In genomic region chr16:55940781-55941180, GRCm38 (mm10) we compare ENCODE assay signal across 22 mouse cellular contexts. TPM values are rescaled to one million over a fixed set of nuclear protein-coding genes. Genes with fewer than 3 reads are reported as not detected.
DNase-seq lines count a peak whose midpoint lies in the region; ATAC-seq and TF ChIP-seq lines count a peak whose summit lies in the region.
"Had no signal": no experiment of that assay in that cellular context is flagged by ENCODE, and none has a peak within 500 bp of the region (broad histone marks: within the 10 kb centered on the region; RNA-seq: fewer than 3 reads in every experiment).

No protein-coding gene starts in this region.

- no peak overlapping the region for H3K4me2 ChIP-seq in heart, embryonic 12.5 days
- no peak overlapping the region for H3K4me2 ChIP-seq in midbrain, embryonic 11.5 days
- H3K4me2 ChIP-seq in midbrain, embryonic 13.5 days (replicated peaks) = no peak overlapping the region
- no peak overlapping the region for H3K4me2 ChIP-seq in CH12.LX (ENCODE audit: insufficient read depth, low read depth, poor library complexity, severe bottlenecking)
- H3K4me2 ChIP-seq: embryonic facial prominence, embryonic 13.5 days; forebrain, embryonic 12.5 days; heart, embryonic 13.5 days had no signal

- in situ Hi-C loops in CH12.LX (cut with MboI; ENCODE audit: low pct_ligation_motif_present, low pct_unique_long_range_greater_than_20kb, low sequenced_read_pairs) = loop anchor here (25.0 kb wide), 1 partner anchor 772 kb away; the partner anchor contains the start of gene Tfg

- dilution Hi-C loops in CH12.LX (cut with MboI; ENCODE audit: extremely low pct_ligation_motif_present, extremely low pct_unique_long_range_greater_than_20kb, low sequenced_read_pairs) = no loop called here

- no peaks in the 10 kb centered on the region for H3K27me3 ChIP-seq in heart, embryonic 12.5 days (replicated peaks)
- H3K27me3 ChIP-seq in midbrain, embryonic 11.5 days (ENCODE audit: control insufficient read depth, insufficient read depth, low read length) = no peaks in the 10 kb centered on the region
- H3K27me3 ChIP-seq in midbrain, embryonic 13.5 days = no peaks in the 10 kb centered on the region
- no peaks in the 10 kb centered on the region for H3K27me3 ChIP-seq in CH12.LX (replicated peaks)
- H3K27me3 ChIP-seq: embryonic facial prominence, embryonic 13.5 days; forebrain, embryonic 12.5 days; heart, embryonic 13.5 days had no signal

- no peak overlapping the region for H3K9ac ChIP-seq in heart, embryonic 12.5 days
- H3K9ac ChIP-seq in midbrain, embryonic 11.5 days (ENCODE audit: low read length) = no peak overlapping the region
- no peak overlapping the region for H3K9ac ChIP-seq in midbrain, embryonic 13.5 days (replicated peaks)
- H3K9ac ChIP-seq in CH12.LX (ENCODE audit: insufficient read depth, low read depth) = no peak overlapping the region
- H3K9ac ChIP-seq: embryonic facial prominence, embryonic 13.5 days; forebrain, embryonic 12.5 days; heart, embryonic 13.5 days had no signal

- no peak overlapping the region for H3K4me3 ChIP-seq in heart, embryonic 12.5 days
- no peak overlapping the region for H3K4me3 ChIP-seq in midbrain, embryonic 11.5 days (ENCODE audit: low read depth, low read length)
- H3K4me3 ChIP-seq in midbrain, embryonic 13.5 days (replicated peaks) = no peak overlapping the region
- no peak overlapping the region for H3K4me3 ChIP-seq in CH12.LX (replicated peaks in 1 of 3; ENCODE audit: low read depth in 2 of 3, low read length in 2 of 3, poor library complexity in 1 of 3)
- H3K4me3 ChIP-seq: embryonic facial prominence, embryonic 13.5 days; forebrain, embryonic 12.5 days; heart, embryonic 13.5 days had no signal

- no peaks in the 10 kb centered on the region for H3K4me1 ChIP-seq in heart, embryonic 12.5 days (replicated peaks)
- H3K4me1 ChIP-seq in midbrain, embryonic 11.5 days (ENCODE audit: control insufficient read depth, insufficient read depth, low read length) = no peaks in the 10 kb centered on the region
- H3K4me1 ChIP-seq in midbrain, embryonic 13.5 days (replicated peaks) = no peaks in the 10 kb centered on the region
- H3K4me1 ChIP-seq in CH12.LX (ENCODE audit: control insufficient read depth in 1 of 2, insufficient read depth in 2 of 2) = peaks cover 0 to 4% of the 10 kb centered on the region in 2 experiments; a peak in 2 of 4 replicates
- H3K4me1 ChIP-seq: embryonic facial prominence, embryonic 13.5 days; forebrain, embryonic 12.5 days; heart, embryonic 13.5 days had no signal

- peak; percentile 10 for TF ChIP-seq RAD21 in CH12.LX (IDR thresholded peaks at IDR 0.05; ENCODE audit: low read depth, low read length)

- H3K79me2 ChIP-seq in CH12.LX (replicated peaks; ENCODE audit: control insufficient read depth, extremely low read depth, insufficient read depth, poor library complexity, severe bottlenecking) = no peaks in the 10 kb centered on the region

- ATAC-seq in heart, embryonic 12.5 days (ENCODE audit: insufficient number of reproducible peaks, low FRiP score) = no peak
- no peak for ATAC-seq in midbrain, embryonic 11.5 days (ENCODE audit: low FRiP score)
- no peak for ATAC-seq in midbrain, embryonic 13.5 days
- ATAC-seq in inflammation-experienced regulatory T-cells, adult 6 months = no peak
- ATAC-seq: activated CD4-positive, CD25-positive, alpha-beta regulatory T cell, adult 4 months; CD4-positive, CD25-positive, alpha-beta regulatory T cell, adult 4 months; forebrain, embryonic 16.5 days; hindbrain, embryonic 16.5 days had no signal

- TF ChIP-seq POLR2A in CH12.LX (IDR thresholded peaks at IDR 0.05; ENCODE audit: low read depth, low read length) = no peak

- WGBS in heart, embryonic 12.5 days = 84% methylated on average over 4 of the region's 4 CpGs
- WGBS in midbrain, embryonic 11.5 days = 90% methylated on average over 4 of the region's 4 CpGs
- 96% methylated on average over 4 of the region's 4 CpGs for WGBS in midbrain, embryonic 13.5 days

- no peak for TF ChIP-seq EP300 in CH12.LX (IDR thresholded peaks at IDR 0.05; ENCODE audit: low read length)

- H3K36me3 ChIP-seq in heart, embryonic 12.5 days = no peaks in the 10 kb centered on the region
- H3K36me3 ChIP-seq in midbrain, embryonic 11.5 days (ENCODE audit: control insufficient read depth, insufficient read depth, low read length) = no peaks in the 10 kb centered on the region
- H3K36me3 ChIP-seq in midbrain, embryonic 13.5 days = no peaks in the 10 kb centered on the region
- no peaks in the 10 kb centered on the region for H3K36me3 ChIP-seq in CH12.LX (replicated peaks in 1 of 2; ENCODE audit: control insufficient read depth in 1 of 2, insufficient read depth in 1 of 2, low read length in 1 of 2)
- H3K36me3 ChIP-seq: embryonic facial prominence, embryonic 13.5 days; forebrain, embryonic 12.5 days; heart, embryonic 13.5 days had no signal

- H3K27ac ChIP-seq in heart, embryonic 12.5 days (ENCODE audit: poor library complexity, severe bottlenecking) = no peak overlapping the region
- no peak overlapping the region for H3K27ac ChIP-seq in midbrain, embryonic 11.5 days (ENCODE audit: low read depth, low read length)
- no peak overlapping the region for H3K27ac ChIP-seq in midbrain, embryonic 13.5 days
- H3K27ac ChIP-seq in CH12.LX (ENCODE audit: insufficient read depth, low read depth) = no peak overlapping the region
- H3K27ac ChIP-seq: embryonic facial prominence, embryonic 13.5 days; forebrain, embryonic 12.5 days; heart, embryonic 13.5 days had no signal

- H3K9me3 ChIP-seq in heart, embryonic 12.5 days (replicated peaks) = no peaks in the 10 kb centered on the region
- no peaks in the 10 kb centered on the region for H3K9me3 ChIP-seq in midbrain, embryonic 11.5 days (ENCODE audit: control insufficient read depth, low read length)
- no peaks in the 10 kb centered on the region for H3K9me3 ChIP-seq in midbrain, embryonic 13.5 days
- H3K9me3 ChIP-seq in CH12.LX (replicated peaks; ENCODE audit: low read length) = peaks cover 3% of the 10 kb centered on the region
- H3K9me3 ChIP-seq: embryonic facial prominence, embryonic 13.5 days; forebrain, embryonic 12.5 days had no signal

- DNase-seq in heart, adult 11 months = peak; percentile 44
- peak; percentile 66 for DNase-seq in midbrain, embryonic 11.5 days (ENCODE audit: low spot score, missing footprints)
- DNase-seq in CH12.LX (ENCODE audit: extremely low read depth) = no peak
- DNase-seq in R1 (ENCODE audit: low read depth, low spot score) = peak; percentile 62
- DNase-seq in left cerebral cortex, adult 9 months (ENCODE audit: low spot score in 2 of 2) = no peak
- DNase-seq: adrenal gland, postnatal 14 days; B cell, adult 2 months; cerebellum, adult 18-20 months; cerebellum, adult 9-11 months; cerebellum, postnatal 36 days; gastrocnemius, postnatal 10 days; heart, postnatal 36 days had no signal

- TF ChIP-seq CTCF in CH12.LX (conservative IDR thresholded peaks at IDR 0.05 in 1 of 2, IDR thresholded peaks at IDR 0.05 in 1 of 2; ENCODE audit: low read depth in 2 of 2, low read length in 2 of 2) = peak in 1 of 2 experiments; percentile 38; a peak in 1 of 4 replicates

TF ChIP-seq in CH12.LX, 34 proteins besides CTCF, POLR2A, EP300 and RAD21 (continues in another document):
- TF ChIP-seq ELF1 (IDR thresholded peaks at IDR 0.05; ENCODE audit: low read depth, low read length) = no peak
- no peak for TF ChIP-seq MYC (IDR thresholded peaks at IDR 0.05; ENCODE audit: low read depth, low read length)
- TF ChIP-seq JUND (conservative IDR thresholded peaks at IDR 0.05; ENCODE audit: low read depth, low read length) = no peak
- TF ChIP-seq USF1 (IDR thresholded peaks at IDR 0.05; ENCODE audit: low read depth, low read length) = no peak
- no peak for TF ChIP-seq CHD2 (IDR thresholded peaks at IDR 0.05; ENCODE audit: low read length)
- TF ChIP-seq RCOR1 (conservative IDR thresholded peaks at IDR 0.05; ENCODE audit: low read depth, low read length) = no peak

RNA-seq across cellular contexts. Expression of gene Cep97, which starts 6.1 kb away (rescaled TPM):
- 9.8 and 9.9 TPM in 2 replicates for polyA plus RNA-seq in heart, embryonic 12.5 days (2016; fragmentation: Nextera tagmentation; extraction: Ambion mirVana)
- polyA plus RNA-seq in midbrain, embryonic 11.5 days (2014; fragmentation: Nextera tagmentation; extraction: Ambion mirVana) = 18.3 and 19.7 TPM in 2 replicates
- 17.2 and 17.8 TPM in 2 replicates for polyA plus RNA-seq in midbrain, embryonic 13.5 days (2015; fragmentation: Nextera tagmentation; extraction: Ambion mirVana)
- total RNA-seq in CH12.LX (2012; rRNA removed) (24.9 and 26.9 TPM in 2 replicates), CH12.LX (2014; rRNA removed) (27.5 and 28.2 TPM in 2 replicates)
- 16.9 and 19.2 TPM in 2 replicates for polyA plus RNA-seq in CH12.LX (2012; ENCODE audit: insufficient read length, low read depth)
- 10 to 100 TPM; 21.2 to 26.1 (median 25.2) TPM for polyA plus RNA-seq in inflammation-experienced regulatory T-cells, adult 6 months (2017; shearing (Covaris generic))

RNA-seq across cellular contexts. Expression of gene Rpl24, which starts 25.3 kb away (rescaled TPM):
- polyA plus RNA-seq in heart, embryonic 12.5 days (2016; fragmentation: Nextera tagmentation; extraction: Ambion mirVana) = 613 and 621 TPM in 2 replicates
- polyA plus RNA-seq in midbrain, embryonic 11.5 days (2014; fragmentation: Nextera tagmentation; extraction: Ambion mirVana) = 842 and 869 TPM in 2 replicates
- 616 and 636 TPM in 2 replicates for polyA plus RNA-seq in midbrain, embryonic 13.5 days (2015; fragmentation: Nextera tagmentation; extraction: Ambion mirVana)
- total RNA-seq in CH12.LX (2012; rRNA removed) (2,337 and 2,579 TPM in 2 replicates), CH12.LX (2014; rRNA removed) (2,739 and 3,070 TPM in 2 replicates)
- 96.4 and 348 TPM in 2 replicates for polyA plus RNA-seq in CH12.LX (2012; ENCODE audit: insufficient read length, low read depth)
- polyA plus RNA-seq in inflammation-experienced regulatory T-cells, adult 6 months (2017; shearing (Covaris generic)) = 1,000 to 10,000 TPM; 1,415 to 2,046 (median 1,545) TPM

RNA-seq across cellular contexts. Expression of gene Zbtb11, which starts 32.9 kb away (rescaled TPM):
- 14.2 and 17.3 TPM in 2 replicates for polyA plus RNA-seq in heart, embryonic 12.5 days (2016; fragmentation: Nextera tagmentation; extraction: Ambion mirVana)
- polyA plus RNA-seq in midbrain, embryonic 11.5 days (2014; fragmentation: Nextera tagmentation; extraction: Ambion mirVana) = 15.9 TPM in 2 replicates
- 21.2 and 21.4 TPM in 2 replicates for polyA plus RNA-seq in midbrain, embryonic 13.5 days (2015; fragmentation: Nextera tagmentation; extraction: Ambion mirVana)
- total RNA-seq in CH12.LX (2012; rRNA removed) (21.4 and 25.6 TPM in 2 replicates), CH12.LX (2014; rRNA removed) (33.0 and 35.5 TPM in 2 replicates)
- polyA plus RNA-seq in CH12.LX (2012; ENCODE audit: insufficient read length, low read depth) = 17.7 and 19.8 TPM in 2 replicates
- polyA plus RNA-seq in inflammation-experienced regulatory T-cells, adult 6 months (2017; shearing (Covaris generic)) = 10 to 100 TPM; 26.6 to 34.4 (median 26.8) TPM

RNA-seq across cellular contexts. Expression of gene Nxpe3, which starts 45.7 kb away (rescaled TPM):
- 0.66 and 0.74 TPM in 2 replicates for polyA plus RNA-seq in heart, embryonic 12.5 days (2016; fragmentation: Nextera tagmentation; extraction: Ambion mirVana)
- 1.1 TPM in 2 replicates for polyA plus RNA-seq in midbrain, embryonic 11.5 days (2014; fragmentation: Nextera tagmentation; extraction: Ambion mirVana)
- polyA plus RNA-seq in midbrain, embryonic 13.5 days (2015; fragmentation: Nextera tagmentation; extraction: Ambion mirVana) = 1.1 and 1.5 TPM in 2 replicates
- 10.2 and 12.3 TPM in 2 replicates for total RNA-seq in CH12.LX (2012; rRNA removed)
- 4.6 and 5.4 TPM in 2 replicates for total RNA-seq in CH12.LX (2014; rRNA removed)
- 9.9 and 10.6 TPM in 2 replicates for polyA plus RNA-seq in CH12.LX (2012; ENCODE audit: insufficient read length, low read depth)
- polyA plus RNA-seq in inflammation-experienced regulatory T-cells, adult 6 months (2017; shearing (Covaris generic)) = 10 to 100 TPM; 13.7 to 36.9 (median 22.6) TPM

Comparison
In these comparisons a context has a peak if more than half of its experiments do, and no peak if none do; other contexts are left out.
1. DNase-seq: peak in heart, adult 11 months (single experiment), midbrain, embryonic 11.5 days (single experiment) and R1 (single experiment); none in CH12.LX (single experiment) and left cerebral cortex, adult 9 months (0 of 2).